Mouse (Mus musculus) induced T-regulatory cell, adult 2 months (primary cell): ENCODE data around the gene Ube3a.

Source experiments
- DNase-seq: peaks from one replicate; pipeline ENCODE4 v3.0.0-alpha.2; 2012; ENCODE audit warnings: low read depth

Ube3a gene

DNA sequence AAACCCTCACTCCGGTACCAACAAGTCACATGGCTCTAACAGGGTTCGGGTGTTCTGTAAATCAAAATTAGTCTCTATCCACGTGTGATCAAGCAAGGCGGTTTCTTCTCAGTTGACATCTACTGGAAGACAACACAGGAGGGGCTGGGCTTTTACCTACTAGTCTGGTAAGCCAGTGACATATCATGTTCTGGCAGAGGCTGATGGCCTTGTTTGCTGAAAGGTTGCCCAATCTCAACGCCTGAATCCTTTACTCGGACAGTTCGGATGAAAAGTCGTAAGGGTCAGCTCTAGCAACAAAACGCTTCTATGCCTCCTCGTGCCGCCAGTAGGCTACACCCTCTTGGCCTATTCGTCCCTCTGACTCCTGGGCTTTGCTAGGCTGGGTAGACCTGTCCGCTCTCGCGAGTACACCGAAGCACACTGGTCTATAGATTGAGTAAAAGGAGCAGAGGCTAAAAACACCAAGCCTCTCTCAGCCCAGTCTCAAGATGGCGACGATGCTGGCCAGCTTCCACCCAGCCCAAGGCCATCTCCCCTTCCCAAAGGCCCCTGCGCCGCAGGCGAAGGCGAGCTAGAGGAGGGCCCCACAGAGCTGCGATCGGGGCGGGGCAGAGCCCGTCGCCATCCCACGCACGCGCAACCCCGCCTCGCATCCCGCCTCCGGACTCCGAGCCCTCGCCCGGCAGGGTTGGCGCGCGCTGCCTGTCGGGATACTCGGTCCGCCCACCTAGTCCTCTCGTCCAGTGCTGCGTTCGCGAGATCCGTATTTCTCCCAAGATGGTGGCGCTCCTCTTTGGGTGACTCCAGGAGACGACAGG is at the start of gene Ube3a:
Gene Ube3a, plus strand, starts transcription at position 706 of the 821 bp plus-strand sequence.
- peak; percentile 97 for DNase-seq

GRCm38 (mm10) chr7:59192831-59193230 is 35.7 kb upstream of the Ube3a start:
- DNase-seq: no peak

- DNase-seq: no peak
Measured at GRCm38 (mm10) chr7:59214911-59215310, 13.6 kb upstream of the Ube3a start.

DNA sequence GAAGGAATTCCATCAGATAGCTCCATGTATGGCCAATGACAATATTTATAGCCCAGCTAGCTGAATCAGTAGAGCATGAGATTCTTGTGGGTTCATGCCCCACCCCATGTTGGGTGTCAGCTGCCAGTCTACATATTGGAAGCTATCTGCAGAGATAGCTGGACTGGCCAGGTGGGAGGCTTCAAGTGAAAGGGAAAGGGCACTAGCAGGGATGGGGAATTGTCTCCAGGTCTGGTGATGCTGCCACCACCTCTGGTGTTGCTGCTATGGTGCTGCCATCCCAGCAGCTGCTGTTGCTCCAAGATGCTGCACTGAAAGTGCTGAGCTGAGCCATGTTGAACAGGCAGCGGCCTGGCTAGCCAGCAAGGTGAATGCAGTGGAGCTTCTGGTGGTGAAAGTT is 7.3 kb upstream of the Ube3a start:
- DNase-seq: no peak

- no peak for DNase-seq
Measured at GRCm38 (mm10) chr7:59228866-59229182, 274 bp downstream of the Ube3a start.

- DNase-seq: peak; percentile 70
Measured at GRCm38 (mm10) chr7:59229183-59229911, 797 bp downstream of the Ube3a start.

DNA sequence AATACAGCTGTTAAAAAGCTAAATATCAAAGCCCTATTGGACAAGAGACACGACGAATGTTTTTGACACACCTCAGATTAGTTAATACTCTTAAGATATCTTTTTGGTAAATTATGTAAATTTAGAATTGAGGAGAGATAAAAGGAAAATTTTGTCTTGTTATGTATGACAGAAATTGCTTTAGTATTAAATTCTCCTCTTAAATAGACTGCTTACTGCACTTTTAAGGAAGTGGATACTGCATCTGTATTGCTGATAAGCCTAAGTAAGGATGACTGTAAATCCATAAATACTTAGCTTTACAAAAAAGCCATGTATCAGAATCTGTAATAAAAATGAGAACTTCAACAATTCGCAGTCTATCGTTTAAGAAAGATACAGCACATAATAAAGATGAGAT is 1.8 kb downstream of the Ube3a start:
- peak; percentile 26 for DNase-seq

DNA sequence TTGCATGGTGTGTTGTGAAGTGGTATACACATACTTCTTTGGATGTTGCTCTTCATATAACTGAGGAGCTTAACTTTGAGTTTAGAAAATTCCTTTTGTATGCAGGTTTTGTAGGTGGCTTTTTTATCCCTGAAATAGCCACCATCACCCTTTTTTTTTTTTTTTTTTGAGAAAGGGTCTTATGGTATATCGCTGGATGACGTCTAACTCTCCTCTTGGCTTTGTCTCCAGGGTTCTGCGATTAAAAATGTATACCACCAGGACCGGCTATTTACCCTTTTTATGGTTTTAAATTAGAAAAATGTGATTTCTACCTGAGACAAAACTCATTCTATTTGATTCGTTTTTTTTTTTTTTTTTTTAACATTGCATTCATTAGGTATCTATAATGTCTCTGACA is 2.2 kb downstream of the Ube3a start:
- no peak for DNase-seq

DNA sequence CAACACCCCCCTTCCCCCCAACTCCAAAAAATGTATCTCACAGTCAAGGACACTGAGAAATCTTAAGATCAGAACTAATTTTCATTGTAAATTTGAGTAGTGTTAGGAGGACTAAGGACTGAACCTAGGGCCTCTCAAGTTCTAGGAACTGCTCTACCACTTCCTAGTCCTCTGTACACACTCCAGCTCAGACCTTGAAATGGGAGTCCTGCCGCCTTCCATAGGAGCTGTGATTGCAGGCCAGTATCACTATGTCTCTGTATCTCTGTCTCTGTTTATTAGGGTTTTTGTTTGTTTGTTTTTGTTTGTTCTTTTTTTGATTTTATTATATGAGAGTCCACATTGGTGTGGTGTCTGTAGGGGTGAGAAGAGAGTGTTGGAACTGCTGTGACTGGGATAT is 3.4 kb downstream of the Ube3a start:
- DNase-seq: no peak

DNA sequence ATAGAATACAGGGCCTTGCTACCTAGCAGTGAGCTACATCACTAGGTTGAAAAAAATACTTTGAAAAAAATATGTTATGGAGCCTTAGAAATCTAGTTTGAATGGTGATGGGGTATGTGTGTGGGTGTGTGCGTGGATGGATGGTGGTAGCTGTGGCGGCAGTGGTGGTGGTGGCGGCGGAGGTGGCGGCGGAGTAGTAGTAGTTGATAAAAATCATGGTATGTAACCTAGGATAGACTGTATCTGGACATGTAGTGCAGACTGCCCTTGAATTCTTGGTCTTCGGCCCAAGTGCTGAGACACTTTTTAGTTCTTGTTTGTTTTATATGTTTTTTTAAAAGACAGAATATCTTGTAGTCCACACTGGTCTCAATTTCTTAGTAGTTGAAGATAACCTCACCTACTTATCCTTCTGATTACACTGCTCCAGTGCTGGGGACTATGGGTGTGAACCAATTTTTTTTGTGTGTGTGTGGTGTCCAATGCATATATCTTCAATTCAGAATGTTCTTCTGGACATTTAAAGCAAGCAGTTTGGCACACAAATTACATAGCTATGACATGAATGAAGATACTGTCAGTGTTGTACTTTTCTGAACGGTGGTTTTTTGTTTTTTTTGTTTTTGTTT is 6.3 kb downstream of the Ube3a start:
- DNase-seq: no peak

- DNase-seq: no peak
Measured at GRCm38 (mm10) chr7:59243257-59243656, 14.7 kb downstream of the Ube3a start.

GRCm38 (mm10) chr7:59245541-59245940 is 17.0 kb downstream of the Ube3a start:
- peak; percentile 23 for DNase-seq

- DNase-seq: no peak
Measured at GRCm38 (mm10) chr7:59253373-59253772, 24.8 kb downstream of the Ube3a start.

- DNase-seq: no peak
Measured at GRCm38 (mm10) chr7:59265538-59265937, 37.0 kb downstream of the Ube3a start.

- no peak for DNase-seq
Measured at GRCm38 (mm10) chr7:59271775-59272174, 43.2 kb downstream of the Ube3a start.

DNA sequence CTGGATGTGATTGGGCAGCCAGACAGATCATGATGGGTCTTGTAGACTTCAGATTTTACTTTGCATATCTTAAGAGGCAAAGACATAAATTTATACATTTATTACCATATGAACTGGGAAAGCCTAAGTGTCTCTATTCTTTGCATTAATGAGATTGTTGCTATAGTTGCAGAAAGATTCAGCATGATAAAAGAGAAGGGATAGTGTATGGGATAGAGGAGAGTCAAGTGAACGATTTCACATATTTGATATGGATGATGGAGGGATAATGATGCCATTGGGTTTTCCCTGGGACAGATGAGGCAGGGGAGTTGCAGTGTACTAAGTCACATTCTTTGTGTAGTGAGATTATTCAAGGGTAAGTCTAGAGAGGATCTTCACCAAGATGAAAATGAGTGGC is 84.0 kb downstream of the Ube3a start:
- no peak for DNase-seq

GRCm38 (mm10) chr7:59322759-59323158 is 94.2 kb downstream of the Ube3a start:
- DNase-seq: no peak
